Mouse (Mus musculus) CD4-positive, CD25-positive, alpha-beta regulatory T cell, adult 2 months (primary cell): Measurements from ENCODE around the gene Gm8653.
"Not testable (repeated sequence)": the region's sequence is repeated elsewhere in the genome, so short reads cannot be mapped to it uniquely, and the experiment has no call there.

Experiments used
- DNase-seq: peaks from one replicate; pipeline ENCODE4 v3.0.0-alpha.2; 2012; ENCODE audit warnings: low read depth, low spot score

The Gm8653 gene

DNA sequence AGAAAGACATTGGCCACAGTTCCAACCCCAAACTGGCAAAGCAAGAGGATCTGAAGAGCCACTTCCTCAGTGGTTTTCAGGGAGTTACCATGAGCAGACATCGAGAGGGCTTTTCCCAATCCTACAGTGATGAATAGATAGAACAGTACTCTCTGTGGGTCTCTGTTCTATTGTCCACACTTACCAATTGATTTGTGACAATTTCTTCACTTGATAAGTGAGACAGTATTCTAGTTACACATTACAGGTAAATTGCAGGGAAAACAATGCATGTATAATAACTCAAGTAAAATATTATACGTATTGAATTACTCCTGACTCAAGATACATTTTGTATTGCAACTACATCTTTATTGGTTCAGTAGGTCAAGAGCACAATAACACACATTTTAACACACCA is at the start of gene Gm8653:
TSS of gene Gm8653 (minus strand) at position 101 of the 400 bp plus-strand sequence.
- DNase-seq = not testable (repeated sequence)

DNA sequence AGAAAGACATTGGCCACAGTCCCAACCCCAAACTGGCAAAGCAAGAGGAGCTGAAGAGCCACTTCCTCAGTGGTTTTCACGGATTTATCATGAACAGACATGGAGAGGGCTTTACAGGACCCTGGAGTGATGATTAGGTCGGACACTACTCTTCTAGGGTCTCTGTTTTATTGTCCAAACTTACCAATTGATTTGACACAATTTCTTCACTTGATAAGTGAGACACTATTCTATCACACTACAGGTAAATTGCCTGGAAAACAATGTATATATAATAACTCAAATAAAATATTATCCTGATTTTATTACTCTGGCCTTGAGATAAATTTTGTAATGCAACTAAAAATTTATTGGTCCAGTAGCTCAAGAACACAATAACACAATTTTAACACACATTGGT is 28.3 kb upstream of the Gm8653 start, which contains the start of gene Gm8453:
TSS of gene Gm8453 (minus strand) at position 101 of the 400 bp plus-strand sequence.
- not testable (repeated sequence) for DNase-seq

DNA sequence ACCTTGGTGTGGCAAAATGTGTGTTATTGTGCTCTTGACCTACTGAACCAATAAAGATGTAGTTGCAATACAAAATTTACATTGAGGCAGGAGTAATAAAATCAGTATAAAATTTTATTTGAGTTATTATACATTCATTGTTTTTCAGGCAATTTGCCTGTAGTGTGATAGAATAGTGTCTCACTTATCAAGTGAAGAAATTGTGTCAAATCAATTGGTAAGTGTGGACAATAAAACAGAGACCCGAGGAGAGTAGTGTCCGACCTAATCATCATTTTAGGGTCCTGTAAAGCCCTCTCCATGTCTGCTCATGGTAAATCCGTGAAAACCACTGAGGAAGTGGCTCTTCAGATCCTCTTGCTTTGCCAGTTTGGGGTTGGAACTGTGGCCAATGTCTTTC is 12.0 kb downstream of the Gm8653 start, which contains the start of gene Vmn1r143:
TSS of gene Vmn1r143 (plus strand) at position 301 of the 400 bp plus-strand sequence.
- DNase-seq = not testable (repeated sequence)

DNA sequence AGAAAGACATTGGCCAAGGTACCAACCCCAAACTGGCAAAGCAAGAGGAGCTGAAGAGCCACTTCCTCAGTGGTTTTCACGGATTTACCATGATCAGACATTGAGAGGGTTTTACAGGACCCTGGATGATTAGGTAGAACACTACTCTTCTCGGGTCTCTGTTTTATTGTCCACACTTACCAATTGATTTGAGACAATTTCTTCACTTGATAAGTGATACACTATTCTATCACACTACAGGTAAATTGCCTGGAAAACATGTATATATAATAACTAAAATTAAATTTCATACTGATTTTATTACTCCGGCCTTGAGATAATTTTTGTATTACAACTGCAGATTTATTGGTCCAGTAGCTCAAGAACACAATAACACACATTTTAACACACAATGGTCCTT is 37.1 kb downstream of the Gm8653 start, which contains the start of gene Vmn1r142:
TSS of gene Vmn1r142 (minus strand) at position 101 of the 400 bp plus-strand sequence.
- DNase-seq = not testable (repeated sequence)
